Mouse (Mus musculus): ENCODE results near the gene Cnnm4. TPM values are rescaled to one million over a fixed set of nuclear protein-coding genes. Genes with fewer than 3 reads are reported as not detected.

Gene Cnnm4
- total RNA-seq, 1 experiment: 10.7 TPM

DNA sequence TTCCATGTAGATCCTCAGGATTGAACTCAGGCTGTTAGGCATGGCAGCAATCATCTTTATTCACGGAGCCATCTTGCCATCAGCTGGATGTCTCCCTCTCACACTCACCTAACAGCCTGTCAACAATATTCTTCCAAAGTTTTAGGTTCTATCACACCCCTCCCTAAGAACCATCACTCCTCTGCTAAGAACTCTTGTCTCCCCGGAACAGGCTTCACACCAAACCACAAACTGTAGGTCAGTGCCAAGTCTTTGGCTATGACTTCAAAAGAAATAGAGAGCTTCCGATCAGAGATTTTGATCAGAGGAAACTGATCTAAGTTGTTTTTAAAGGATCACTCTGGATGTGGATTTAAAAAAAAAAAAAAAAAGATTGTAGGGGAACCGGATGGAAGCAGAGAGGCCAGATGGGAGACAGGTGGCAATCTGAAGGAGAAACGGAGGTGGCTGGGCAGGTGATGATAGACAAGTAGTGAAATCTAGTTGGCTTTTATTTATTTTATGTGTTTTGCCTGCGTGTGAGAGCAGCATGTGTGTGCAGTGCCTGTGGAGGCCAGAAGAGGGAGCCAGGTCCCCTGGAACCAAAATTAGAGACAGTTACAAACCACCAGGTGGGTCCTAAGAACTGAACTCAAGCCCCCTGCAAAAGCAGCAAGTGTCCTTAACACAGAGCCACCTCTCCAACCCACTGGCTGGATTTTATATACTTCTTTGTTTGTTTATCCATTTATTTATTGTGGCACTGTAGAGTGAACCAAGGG, 17.2 kb upstream of the Cnnm4 start:
- no peak overlapping the region for H3K9ac ChIP-seq (ENCODE audit: insufficient read depth, low read depth, low read length, poor library complexity, severe bottlenecking)
- no peak overlapping the region for H3K4me3 ChIP-seq (ENCODE audit: insufficient read depth in 1 of 2, low read depth in 1 of 2, low read length in 2 of 2, poor library complexity in 1 of 2, severe bottlenecking in 1 of 2)
- H3K36me3 ChIP-seq (ENCODE audit: control insufficient read depth, insufficient read depth, low read length, poor library complexity, severe bottlenecking): no peaks in the 10 kb centered on the region
- TF ChIP-seq ZC3H11A (IDR thresholded peaks at IDR 0.05; ENCODE audit: borderline replicate concordance, low read depth, low read length) (peak; percentile 44; the same call in 1 of the 2 replicates), MAFK (IDR thresholded peaks at IDR 0.05; ENCODE audit: insufficient read depth, low read depth, low read length) (no peak)
- in situ Hi-C loops (cut with MboI; ENCODE audit: low sequenced_read_pairs in 2 of 2, unreplicated experiment in 2 of 2): no loop called here
- no peaks in the 10 kb centered on the region for H3K9me3 ChIP-seq (ENCODE audit: control insufficient read depth, insufficient read depth, low read depth, low read length)
- H3K4me1 ChIP-seq (ENCODE audit: control insufficient read depth in 2 of 2, insufficient read depth in 2 of 2, low read length in 2 of 2, poor library complexity in 1 of 2): no peaks in the 10 kb centered on the region; a peak in 1 of 4 replicates
- no peak overlapping the region for H3K27ac ChIP-seq (ENCODE audit: insufficient read depth, low read depth, low read length, poor library complexity, severe bottlenecking)
- no peak for DNase-seq (ENCODE audit: low read depth, low spot score)

GRCm38 (mm10) chr1:36457388-36458014, 13.9 kb upstream of the Cnnm4 start:
- Histone ChIP-seq H3K36me3 (ENCODE audit: control insufficient read depth, insufficient read depth, low read length, poor library complexity, severe bottlenecking) (no peaks in the 10 kb centered on the region), H3K4me1 (ENCODE audit: control insufficient read depth in 2 of 2, insufficient read depth in 2 of 2, low read length in 2 of 2, poor library complexity in 1 of 2) (no peaks in the 10 kb centered on the region; a peak in 1 of 4 replicates), H3K9me3 (ENCODE audit: control insufficient read depth, insufficient read depth, low read depth, low read length) (no peaks in the 10 kb centered on the region), H3K4me3 (ENCODE audit: insufficient read depth in 1 of 2, low read depth in 1 of 2, low read length in 2 of 2, poor library complexity in 1 of 2, severe bottlenecking in 1 of 2) (no peak overlapping the region), H3K27ac (ENCODE audit: insufficient read depth, low read depth, low read length, poor library complexity, severe bottlenecking) (no peak overlapping the region), H3K9ac (ENCODE audit: insufficient read depth, low read depth, low read length, poor library complexity, severe bottlenecking) (no peak overlapping the region)
- no peak for DNase-seq (ENCODE audit: low read depth, low spot score)
- in situ Hi-C loops (cut with MboI; ENCODE audit: low sequenced_read_pairs in 2 of 2, unreplicated experiment in 2 of 2): no loop called here
- TF ChIP-seq MAFK (IDR thresholded peaks at IDR 0.05; ENCODE audit: insufficient read depth, low read depth, low read length): no peak
- TF ChIP-seq ZNF384 (IDR thresholded peaks at IDR 0.05; ENCODE audit: low read depth, low read length): no peak
- TF ChIP-seq CHD2 (IDR thresholded peaks at IDR 0.05; ENCODE audit: low read depth, low read length): no peak
- TF ChIP-seq HCFC1 (IDR thresholded peaks at IDR 0.05; ENCODE audit: borderline replicate concordance, insufficient read depth, low read length): no peak

GRCm38 (mm10) chr1:36458169-36458568, 13.3 kb upstream of the Cnnm4 start:
- no peak overlapping the region for H3K9ac ChIP-seq (ENCODE audit: insufficient read depth, low read depth, low read length, poor library complexity, severe bottlenecking)
- no peak overlapping the region for H3K4me3 ChIP-seq (ENCODE audit: insufficient read depth in 1 of 2, low read depth in 1 of 2, low read length in 2 of 2, poor library complexity in 1 of 2, severe bottlenecking in 1 of 2)
- in situ Hi-C loops (cut with MboI; ENCODE audit: low sequenced_read_pairs in 2 of 2, unreplicated experiment in 2 of 2): no loop called here
- no peaks in the 10 kb centered on the region for H3K36me3 ChIP-seq (ENCODE audit: control insufficient read depth, insufficient read depth, low read length, poor library complexity, severe bottlenecking)
- no peaks in the 10 kb centered on the region; a peak in 1 of 4 replicates for H3K4me1 ChIP-seq (ENCODE audit: control insufficient read depth in 2 of 2, insufficient read depth in 2 of 2, low read length in 2 of 2, poor library complexity in 1 of 2)
- TF ChIP-seq ZC3H11A (IDR thresholded peaks at IDR 0.05; ENCODE audit: borderline replicate concordance, low read depth, low read length) (no peak), MAFK (IDR thresholded peaks at IDR 0.05; ENCODE audit: insufficient read depth, low read depth, low read length) (no peak), HCFC1 (IDR thresholded peaks at IDR 0.05; ENCODE audit: borderline replicate concordance, insufficient read depth, low read length) (no peak), ZNF384 (IDR thresholded peaks at IDR 0.05; ENCODE audit: low read depth, low read length) (no peak), CHD2 (IDR thresholded peaks at IDR 0.05; ENCODE audit: low read depth, low read length) (no peak)
- no peaks in the 10 kb centered on the region for H3K9me3 ChIP-seq (ENCODE audit: control insufficient read depth, insufficient read depth, low read depth, low read length)
- DNase-seq (ENCODE audit: low read depth, low spot score): no peak
- no peak overlapping the region for H3K27ac ChIP-seq (ENCODE audit: insufficient read depth, low read depth, low read length, poor library complexity, severe bottlenecking)

DNA sequence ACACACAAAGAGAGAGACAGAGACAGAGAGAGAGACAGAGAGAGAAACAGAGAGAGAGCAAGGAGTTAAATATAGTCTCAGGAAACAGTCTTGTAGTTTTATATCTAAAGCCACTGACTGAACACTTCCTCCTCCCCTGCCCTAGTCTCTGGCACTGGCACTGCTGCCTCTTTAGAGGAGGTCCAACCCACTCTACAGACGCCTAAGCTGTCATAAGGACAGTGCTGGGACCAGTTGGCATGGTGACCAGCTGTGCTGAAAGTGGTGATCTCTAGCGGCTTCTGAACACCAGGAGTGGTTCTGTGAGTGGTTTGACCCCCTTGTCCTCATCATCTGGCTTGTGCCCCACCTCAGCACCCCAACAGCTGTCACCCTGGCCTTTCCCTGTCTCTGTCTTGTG, 9.6 kb upstream of the Cnnm4 start:
- TF ChIP-seq CHD2 (IDR thresholded peaks at IDR 0.05; ENCODE audit: low read depth, low read length) (no peak), HCFC1 (IDR thresholded peaks at IDR 0.05; ENCODE audit: borderline replicate concordance, insufficient read depth, low read length) (no peak), MAFK (IDR thresholded peaks at IDR 0.05; ENCODE audit: insufficient read depth, low read depth, low read length) (no peak), ZNF384 (IDR thresholded peaks at IDR 0.05; ENCODE audit: low read depth, low read length) (no peak), ZC3H11A (IDR thresholded peaks at IDR 0.05; ENCODE audit: borderline replicate concordance, low read depth, low read length) (no peak)
- DNase-seq (ENCODE audit: low read depth, low spot score): no peak
- H3K4me3 ChIP-seq (ENCODE audit: insufficient read depth in 1 of 2, low read depth in 1 of 2, low read length in 2 of 2, poor library complexity in 1 of 2, severe bottlenecking in 1 of 2): no peak overlapping the region
- no peak overlapping the region for H3K27ac ChIP-seq (ENCODE audit: insufficient read depth, low read depth, low read length, poor library complexity, severe bottlenecking)
- no peak overlapping the region for H3K9ac ChIP-seq (ENCODE audit: insufficient read depth, low read depth, low read length, poor library complexity, severe bottlenecking)
- H3K36me3 ChIP-seq (ENCODE audit: control insufficient read depth, insufficient read depth, low read length, poor library complexity, severe bottlenecking): no peaks in the 10 kb centered on the region
- H3K4me1 ChIP-seq (ENCODE audit: control insufficient read depth in 2 of 2, insufficient read depth in 2 of 2, low read length in 2 of 2, poor library complexity in 1 of 2): no peaks in the 10 kb centered on the region; a peak in 1 of 4 replicates
- in situ Hi-C loops (cut with MboI; ENCODE audit: low sequenced_read_pairs in 2 of 2, unreplicated experiment in 2 of 2): no loop called here
- no peaks in the 10 kb centered on the region for H3K9me3 ChIP-seq (ENCODE audit: control insufficient read depth, insufficient read depth, low read depth, low read length)

Data from ES-E14 (cell line).